Comparison of ENCODE assay signal across 16 mouse cellular contexts in genomic region chr14:121162822-121163221, GRCm38 (mm10).
"Had no signal": no experiment of that assay in that cellular context is flagged by ENCODE, and none has a peak within 500 bp of the region (broad histone marks: within the 10 kb centered on the region; RNA-seq: fewer than 3 reads in every experiment).

No protein-coding gene starts in this region.

- H3K4me3 ChIP-seq: neural tube, embryonic 12.5 days; neural tube, embryonic 13.5 days; neural tube, embryonic 15.5 days; stomach, embryonic 15.5 days had no signal

- H3K36me3 ChIP-seq: neural tube, embryonic 12.5 days; neural tube, embryonic 13.5 days; neural tube, embryonic 15.5 days; stomach, embryonic 15.5 days had no signal

- H3K27me3 ChIP-seq: neural tube, embryonic 12.5 days; neural tube, embryonic 13.5 days; neural tube, embryonic 15.5 days; stomach, embryonic 15.5 days had no signal

- H3K9ac ChIP-seq: neural tube, embryonic 12.5 days; neural tube, embryonic 13.5 days; neural tube, embryonic 15.5 days; stomach, embryonic 15.5 days had no signal

- H3K4me1 ChIP-seq: neural tube, embryonic 12.5 days; stomach, embryonic 15.5 days had no signal

- H3K4me2 ChIP-seq: neural tube, embryonic 12.5 days; neural tube, embryonic 13.5 days; neural tube, embryonic 15.5 days; stomach, embryonic 15.5 days had no signal

- H3K27ac ChIP-seq: neural tube, embryonic 12.5 days; neural tube, embryonic 13.5 days; neural tube, embryonic 15.5 days; stomach, embryonic 15.5 days; stomach, postnatal 0 days had no signal

- H3K9me3 ChIP-seq: neural tube, embryonic 12.5 days; neural tube, embryonic 13.5 days; neural tube, embryonic 15.5 days; stomach, embryonic 15.5 days had no signal

- DNase-seq: right cerebral cortex, adult 18-20 months; right cerebral cortex, postnatal 14 days; right cerebral cortex, postnatal 25 days; right cerebral cortex, postnatal 4 days; spleen, adult 18-20 months; thymus, adult 18-20 months; thymus, adult 2 months; thymus, postnatal 14 days; thymus, postnatal 25 days; thymus, postnatal 36 days; thymus, postnatal 4 days had no signal
